15 mouse cellular contexts compared by ENCODE assay signal in the genomic region with DNA sequence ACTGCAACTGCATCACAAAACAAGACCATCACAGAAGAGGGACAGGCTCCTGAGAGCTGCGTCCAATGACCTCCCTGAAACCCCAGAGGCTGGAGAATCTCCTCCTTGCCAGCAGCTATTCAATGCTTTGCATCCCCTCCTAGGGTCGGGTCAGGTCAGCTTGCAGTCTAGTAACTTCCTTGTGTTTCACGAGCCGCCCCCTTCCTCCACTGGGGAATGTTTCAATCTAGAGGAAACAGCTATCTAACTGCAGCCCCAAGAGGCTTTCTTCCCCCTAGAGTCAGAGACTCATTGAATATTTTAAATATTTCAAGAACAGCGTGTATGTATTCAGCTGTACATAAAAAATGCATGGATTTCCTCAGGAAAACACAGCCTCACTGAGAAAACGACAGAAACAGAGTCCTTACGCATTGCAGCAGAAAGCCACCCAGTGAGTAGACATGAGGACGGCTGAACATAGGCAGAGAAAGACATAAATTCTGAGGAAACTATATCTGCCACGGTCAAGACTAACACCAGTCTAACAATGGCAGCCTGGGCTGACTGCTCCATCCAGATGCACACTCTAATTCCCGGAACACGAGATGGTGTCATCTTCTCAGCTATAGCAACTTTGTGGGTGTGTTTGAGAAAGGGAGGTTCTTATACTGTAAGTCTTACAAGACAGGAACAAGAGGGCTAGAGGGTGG.
DNase-seq lines count a peak whose midpoint lies in the region; ATAC-seq and TF ChIP-seq lines count a peak whose summit lies in the region.
"Had no signal": no experiment of that assay in that cellular context is flagged by ENCODE, and none has a peak within 500 bp of the region (broad histone marks: within the 10 kb centered on the region; RNA-seq: fewer than 3 reads in every experiment).

No protein-coding gene starts in this region.

- WGBS in lung, postnatal 0 days = 30% methylated on average over 11 of the region's 11 CpGs
- WGBS in lung, adult 2 months = 37% methylated on average over 11 of the region's 11 CpGs
- 78% methylated on average over 11 of the region's 11 CpGs for WGBS in forebrain, embryonic 13.5 days

- no peak overlapping the region for H3K4me3 ChIP-seq in lung, postnatal 0 days (ENCODE audit: low read depth, low read length)
- no peak overlapping the region for H3K4me3 ChIP-seq in lung, adult 2 months (replicated peaks; ENCODE audit: extremely low read depth, low read depth, low read length)
- no peak overlapping the region for H3K4me3 ChIP-seq in embryonic fibroblast, embryonic 13.5 days (ENCODE audit: insufficient read depth, low read length)
- H3K4me3 ChIP-seq in forebrain, embryonic 13.5 days = no peak overlapping the region
- H3K4me3 ChIP-seq: erythroblast, embryonic 14.5 days; layer of hippocampus, adult 2 months; limb, embryonic 15.5 days had no signal

- H3K4me2 ChIP-seq in lung, postnatal 0 days (replicated peaks; ENCODE audit: low read depth, low read length) = no peak overlapping the region
- H3K4me2 ChIP-seq in forebrain, embryonic 13.5 days = no peak overlapping the region
- H3K4me2 ChIP-seq: limb, embryonic 15.5 days; midbrain, embryonic 11.5 days had no signal

- no peaks in the 10 kb centered on the region for H3K36me3 ChIP-seq in lung, postnatal 0 days (ENCODE audit: insufficient read depth, low read length)
- no peaks in the 10 kb centered on the region for H3K36me3 ChIP-seq in forebrain, embryonic 13.5 days (ENCODE audit: poor library complexity, severe bottlenecking)
- H3K36me3 ChIP-seq: limb, embryonic 15.5 days had no signal

- TF ChIP-seq POLR2A in lung, adult 2 months (IDR thresholded peaks at IDR 0.05; ENCODE audit: borderline replicate concordance, extremely low read depth, low read depth, low read length) = no peak
- TF ChIP-seq POLR2A in embryonic fibroblast, embryonic 13.5 days (IDR thresholded peaks at IDR 0.05; ENCODE audit: low read depth, low read length) = 0 out of 2 replicates have a peak, but pooled peaks have one; percentile 17

- peak; percentile 35; the same call in 1 of the 2 replicates for TF ChIP-seq EP300 in lung, postnatal 0 days (IDR thresholded peaks at IDR 0.05)

- DNase-seq in lung, postnatal 0 days (ENCODE audit: low spot score) = peak; percentile 5
- no peak for DNase-seq in lung, adult 2 months
- DNase-seq in heart, postnatal 14 days = peak; percentile 27 to 47
- DNase-seq in kidney, postnatal 14 days = peak; percentile 44
- DNase-seq in adrenal gland, adult 18-20 months (ENCODE audit: low spot score in 2 of 2) = no peak
- no peak for DNase-seq in layer of hippocampus, adult 11-12 months (ENCODE audit: low spot score)
- DNase-seq: adrenal gland, adult 2 months; cerebellum, adult 2 months; gastrocnemius, postnatal 25 days had no signal

- no peak for TF ChIP-seq CTCF in lung, postnatal 0 days (IDR thresholded peaks at IDR 0.05)
- no peak for TF ChIP-seq CTCF in lung, adult 2 months (IDR thresholded peaks at IDR 0.05; ENCODE audit: insufficient read depth, low read length)
- TF ChIP-seq CTCF in embryonic fibroblast, embryonic 13.5 days (IDR thresholded peaks at IDR 0.05; ENCODE audit: borderline replicate concordance, insufficient read depth, low read length) = no peak

- H3K27me3 ChIP-seq in lung, postnatal 0 days (replicated peaks; ENCODE audit: insufficient read depth, low read length) = no peaks in the 10 kb centered on the region
- no peaks in the 10 kb centered on the region for H3K27me3 ChIP-seq in forebrain, embryonic 13.5 days
- H3K27me3 ChIP-seq: limb, embryonic 15.5 days had no signal

- H3K9me3 ChIP-seq in lung, postnatal 0 days (ENCODE audit: low read length) = no peaks in the 10 kb centered on the region
- H3K9me3 ChIP-seq in forebrain, embryonic 13.5 days (replicated peaks) = no peaks in the 10 kb centered on the region
- H3K9me3 ChIP-seq: limb, embryonic 15.5 days had no signal

- H3K4me1 ChIP-seq in lung, postnatal 0 days (ENCODE audit: insufficient read depth, low read depth, low read length) = no peaks in the 10 kb centered on the region
- H3K4me1 ChIP-seq in lung, adult 2 months (ENCODE audit: control insufficient read depth, insufficient read depth, low read length) = no peaks in the 10 kb centered on the region
- H3K4me1 ChIP-seq in embryonic fibroblast, embryonic 13.5 days (ENCODE audit: control insufficient read depth, insufficient read depth, low read length) = peaks cover 13% of the 10 kb centered on the region
- no peaks in the 10 kb centered on the region for H3K4me1 ChIP-seq in forebrain, embryonic 13.5 days
- H3K4me1 ChIP-seq: limb, embryonic 15.5 days had no signal

- ATAC-seq in lung, postnatal 0 days = no peak
- ATAC-seq in forebrain, embryonic 13.5 days = no peak

- H3K27ac ChIP-seq in lung, postnatal 0 days (ENCODE audit: low read length) = no peak overlapping the region
- H3K27ac ChIP-seq in embryonic fibroblast, embryonic 13.5 days (ENCODE audit: insufficient read depth, low read length) = peak overlapping the region; percentile 78
- H3K27ac ChIP-seq in forebrain, embryonic 13.5 days = no peak overlapping the region
- H3K27ac ChIP-seq: layer of hippocampus, adult 2 months; limb, embryonic 15.5 days had no signal

- H3K9ac ChIP-seq in lung, postnatal 0 days (replicated peaks; ENCODE audit: low read depth) = no peak overlapping the region
- H3K9ac ChIP-seq in forebrain, embryonic 13.5 days = no peak overlapping the region
- H3K9ac ChIP-seq: limb, embryonic 15.5 days had no signal

- intact Hi-C loops in heart, postnatal 14 days (cut with DNase I) = loop anchor here (5.0 to 10.0 kb wide), 2 partner anchors 232 to 259 kb away; no protein-coding TSS in a partner anchor

Comparison
In these comparisons a context has a peak if more than half of its experiments do, and no peak if none do; other contexts are left out.
1. DNase-seq: peak in lung, postnatal 0 days (single experiment), heart, postnatal 14 days (2 of 2) and kidney, postnatal 14 days (single experiment); none in lung, adult 2 months (single experiment), adrenal gland, adult 18-20 months (0 of 2) and layer of hippocampus, adult 11-12 months (single experiment).